Mouse (Mus musculus) liver, embryonic 12.5 days (tissue): ENCODE measurements around the gene Khsrp. TPM values are rescaled to one million over a fixed set of nuclear protein-coding genes. Genes with fewer than 3 reads are reported as not detected.

ENCODE experiments used
- ATAC-seq: fragments of 200-750 bp; cut with Nextera tagmentation; 2 replicates; pipeline ENCODE4 v1.8.0; 2017; ENCODE audit warnings: moderate number of reproducible peaks, mild to moderate bottlenecking, moderate library complexity
- H3K27ac ChIP-seq: fragments of 300-500 bp; sonication (generic); 2 replicates; pipeline ENCODE4 v1.5.1; 2016; ENCODE audit warnings: mild to moderate bottlenecking
- H3K27me3 ChIP-seq: fragments of 300-500 bp; sonication (generic); replicated peaks from 2 replicates; pipeline ENCODE4 v1.6.1; 2016; ENCODE audit warnings: mild to moderate bottlenecking, moderate library complexity
- H3K36me3 ChIP-seq: fragments of 300-500 bp; sonication (generic); 2 replicates; pipeline ENCODE4 v1.6.1; 2016; ENCODE audit warnings: mild to moderate bottlenecking, moderate library complexity
- H3K4me1 ChIP-seq: fragments of 300-500 bp; sonication (generic); 2 replicates; pipeline ENCODE4 v1.6.1; 2016
- H3K4me2 ChIP-seq: fragments of 300-500 bp; sonication (generic); 2 replicates; pipeline ENCODE4 v1.6.1; 2016; ENCODE audit warnings: mild to moderate bottlenecking, moderate library complexity
- H3K4me3 ChIP-seq: fragments of 300-500 bp; sonication (generic); 2 replicates; pipeline ENCODE4 v1.5.1; 2016; ENCODE audit warnings: mild to moderate bottlenecking, moderate library complexity
- H3K9ac ChIP-seq: fragments of 300-500 bp; sonication (generic); 2 replicates; pipeline ENCODE4 v1.6.1; 2016; ENCODE audit warnings: mild to moderate bottlenecking, moderate library complexity
- H3K9me3 ChIP-seq: fragments of 300-500 bp; sonication (generic); replicated peaks from 2 replicates; pipeline ENCODE4 v1.6.1; 2016; ENCODE audit warnings: mild to moderate bottlenecking, moderate library complexity
- WGBS: fragments of 180-500 bp; shearing (Covaris S2); methylation state at CpG from one replicate; pipeline ENCODE4 v1.1.7; 2016; ENCODE audit not compliant: insufficient replicate concordance; 5-methylcytosine and 5-hydroxymethylcytosine counted together
- polyA plus RNA-seq: library from polyadenylated mRNA; unstranded; fragments of >200 nt; fragmentation: Nextera tagmentation; extraction: Ambion mirVana; gene quantifications from 2 replicates; pipeline ENCODE4 v1.2.1, GENCODE M21; 2016

Gene Khsrp
- polyA plus RNA-seq, 1 experiment from 2014 or later = 54.9 TPM

GRCm38 (mm10) chr17:56997029-56997667 is 34.2 kb downstream of the Khsrp start, which contains the start of gene Alkbh7:
Gene Alkbh7, plus strand, starts transcription at chr17:56997339.
- H3K27me3 ChIP-seq = no peaks in the 10 kb centered on the region
- peaks cover 33% of the 10 kb centered on the region for H3K4me1 ChIP-seq
- no peaks in the 10 kb centered on the region for H3K9me3 ChIP-seq
- under 1% methylated on average over 38 of the region's 38 CpGs for WGBS
- peak; percentile 99 for ATAC-seq
- H3K27ac ChIP-seq = peak within 1 kb of the TSS; percentile 69
- peak within 1 kb of the TSS; percentile 74 for H3K9ac ChIP-seq
- H3K36me3 ChIP-seq = peaks cover 69% of the 10 kb centered on the region
- H3K4me2 ChIP-seq = peak within 1 kb of the TSS; percentile 81
- peak within 1 kb of the TSS; percentile 80 for H3K4me3 ChIP-seq

- peak overlapping the region; percentile 52 for H3K9ac ChIP-seq
- ATAC-seq = no peak
- peaks cover 73% of the 10 kb centered on the region for H3K36me3 ChIP-seq
Observed at GRCm38 (mm10) chr17:56996506-56996905, 34.8 kb downstream of the Khsrp start.

GRCm38 (mm10) chr17:56995046-56995445 is 36.3 kb downstream of the Khsrp start:
- Histone ChIP-seq H3K36me3 (peaks cover 68% of the 10 kb centered on the region), H3K4me2 (no peak overlapping the region), H3K4me3 (no peak overlapping the region), H3K27me3 (no peaks in the 10 kb centered on the region), H3K4me1 (peaks cover 36% of the 10 kb centered on the region), H3K27ac (no peak overlapping the region), H3K9ac (no peak overlapping the region), H3K9me3 (no peaks in the 10 kb centered on the region)
- no peak for ATAC-seq
- 81% methylated on average over 8 of the region's 8 CpGs for WGBS

More at GRCm38 (mm10) chr17:56996506-56996905, 34.8 kb downstream of the Khsrp start:
- 71% methylated on average over 2 of the region's 2 CpGs for WGBS
- Histone ChIP-seq H3K4me2 (peak overlapping the region; percentile 81), H3K4me3 (peak overlapping the region; percentile 80), H3K27me3 (no peaks in the 10 kb centered on the region), H3K9me3 (no peaks in the 10 kb centered on the region), H3K27ac (no peak overlapping the region), H3K4me1 (peaks cover 33% of the 10 kb centered on the region)

GRCm38 (mm10) chr17:56990966-56991365 is 40.4 kb downstream of the Khsrp start:
- H3K27me3 ChIP-seq = no peaks in the 10 kb centered on the region
- H3K4me3 ChIP-seq = peak overlapping the region; percentile 87
- peak overlapping the region; percentile 88 for H3K4me2 ChIP-seq
- H3K9ac ChIP-seq = peak overlapping the region; percentile 88
- ATAC-seq = no peak
- peaks cover 18% of the 10 kb centered on the region for H3K4me1 ChIP-seq
- 49% methylated on average over 2 of the region's 2 CpGs for WGBS
- H3K9me3 ChIP-seq = no peaks in the 10 kb centered on the region
- H3K36me3 ChIP-seq = peaks cover 44% of the 10 kb centered on the region
- H3K27ac ChIP-seq = 0 out of 2 replicates have a peak overlapping the region, but pooled peaks have one; percentile 38

- Histone ChIP-seq H3K4me1 (peaks cover 18% of the 10 kb centered on the region), H3K4me2 (peak within 1 kb of the TSS; percentile 88), H3K27ac (peak within 1 kb of the TSS; percentile 78), H3K9ac (peak within 1 kb of the TSS; percentile 88), H3K9me3 (no peaks in the 10 kb centered on the region), H3K36me3 (peaks cover 37% of the 10 kb centered on the region), H3K27me3 (no peaks in the 10 kb centered on the region), H3K4me3 (peak within 1 kb of the TSS; percentile 87)
- under 1% methylated on average over 51 of the region's 52 CpGs for WGBS
- peak; percentile 95 for ATAC-seq
Observed at GRCm38 (mm10) chr17:56990115-56990746, 41.1 kb downstream of the Khsrp start, which contains the start of gene Clpp. Gene Clpp, plus strand, starts transcription at chr17:56990305.

GRCm38 (mm10) chr17:56989467-56990114 is 41.7 kb downstream of the Khsrp start:
- peaks cover 31% of the 10 kb centered on the region for H3K36me3 ChIP-seq
- H3K4me1 ChIP-seq = peaks cover 18% of the 10 kb centered on the region
- peak overlapping the region; percentile 88 for H3K9ac ChIP-seq
- peak overlapping the region; percentile 88 for H3K4me2 ChIP-seq
- H3K27me3 ChIP-seq = no peaks in the 10 kb centered on the region
- no peaks in the 10 kb centered on the region for H3K9me3 ChIP-seq
- peak overlapping the region; percentile 87 for H3K4me3 ChIP-seq
- peak overlapping the region; percentile 78 for H3K27ac ChIP-seq
- WGBS = 3% methylated on average over 25 of the region's 25 CpGs
- peak; percentile 87 for ATAC-seq

GRCm38 (mm10) chr17:56988921-56989430 is 42.3 kb downstream of the Khsrp start:
- peaks cover 25% of the 10 kb centered on the region for H3K36me3 ChIP-seq
- ATAC-seq = no peak
- peaks cover 18% of the 10 kb centered on the region for H3K4me1 ChIP-seq
- H3K9me3 ChIP-seq = no peaks in the 10 kb centered on the region
- no peak overlapping the region for H3K27ac ChIP-seq
- H3K9ac ChIP-seq = peak overlapping the region; percentile 88; the same call in 1 of the 2 replicates
- peak overlapping the region; percentile 87 for H3K4me3 ChIP-seq
- WGBS = 67% methylated on average over 7 of the region's 7 CpGs
- peak overlapping the region; percentile 88 for H3K4me2 ChIP-seq
- no peaks in the 10 kb centered on the region for H3K27me3 ChIP-seq

- peaks cover 19% of the 10 kb centered on the region for H3K36me3 ChIP-seq
- H3K4me3 ChIP-seq = no peak overlapping the region
- H3K27me3 ChIP-seq = no peaks in the 10 kb centered on the region
- H3K4me1 ChIP-seq = peaks cover 18% of the 10 kb centered on the region
- WGBS = 73% methylated on average over 7 of the region's 7 CpGs
- no peaks in the 10 kb centered on the region for H3K9me3 ChIP-seq
- ATAC-seq = no peak
- H3K9ac ChIP-seq = no peak overlapping the region
- H3K27ac ChIP-seq = no peak overlapping the region
- H3K4me2 ChIP-seq = no peak overlapping the region
Observed at GRCm38 (mm10) chr17:56988441-56988840, 42.9 kb downstream of the Khsrp start.

- 76% methylated on average over 3 of the region's 3 CpGs for WGBS
- Histone ChIP-seq H3K36me3 (no peaks in the 10 kb centered on the region), H3K9ac (no peak overlapping the region), H3K4me2 (no peak overlapping the region), H3K27me3 (no peaks in the 10 kb centered on the region), H3K9me3 (no peaks in the 10 kb centered on the region), H3K4me1 (peaks cover 8% of the 10 kb centered on the region), H3K4me3 (no peak overlapping the region), H3K27ac (no peak overlapping the region)
- no peak for ATAC-seq
Observed at GRCm38 (mm10) chr17:56986105-56986805, 45.1 kb downstream of the Khsrp start.

GRCm38 (mm10) chr17:56985656-56986055 is 45.7 kb downstream of the Khsrp start:
- no peak for ATAC-seq
- 61% methylated on average over 3 of the region's 3 CpGs for WGBS
- Histone ChIP-seq H3K27ac (no peak overlapping the region), H3K4me1 (peaks cover 2% of the 10 kb centered on the region), H3K9ac (no peak overlapping the region), H3K36me3 (no peaks in the 10 kb centered on the region), H3K4me3 (no peak overlapping the region), H3K4me2 (no peak overlapping the region), H3K9me3 (no peaks in the 10 kb centered on the region), H3K27me3 (no peaks in the 10 kb centered on the region)

GRCm38 (mm10) chr17:56984886-56985285 is 46.4 kb downstream of the Khsrp start:
- WGBS = 66% methylated on average over 9 of the region's 9 CpGs
- Histone ChIP-seq H3K4me3 (no peak overlapping the region), H3K4me2 (no peak overlapping the region), H3K27me3 (no peaks in the 10 kb centered on the region), H3K36me3 (no peaks in the 10 kb centered on the region), H3K9ac (no peak overlapping the region), H3K27ac (no peak overlapping the region), H3K4me1 (0 out of 2 replicates have a peak, but pooled peaks cover 2% of the 10 kb centered on the region), H3K9me3 (no peaks in the 10 kb centered on the region)
- ATAC-seq = no peak
